Mouse (Mus musculus): ENCODE results near the gene Lgals7. TPM values are rescaled to one million over a fixed set of nuclear protein-coding genes. Genes with fewer than 3 reads are reported as not detected.

Gene Lgals7
- polyA plus RNA-seq (2012; rRNA removed): 6.3 and 9.3 TPM in 2 replicates

GRCm38 (mm10) chr7:28863540-28863939 lies at the start of gene Lgals7:
TSS of gene Lgals7 (plus strand) at chr7:28863853.

GRCm38 (mm10) chr7:28824941-28825685 lies 38.5 kb upstream of the Lgals7 start, which contains the start of gene Ech1:
TSS of gene Ech1 (plus strand) at chr7:28825217.

GRCm38 (mm10) chr7:28833723-28834347 lies 29.8 kb upstream of the Lgals7 start, which contains the start of gene Lgals4:
TSS of gene Lgals4 (plus strand) at chr7:28833854.

GRCm38 (mm10) chr7:28881199-28881598 lies 17.5 kb downstream of the Lgals7 start, which contains the start of gene Capn12:
TSS of gene Capn12 (plus strand) at chr7:28881422.

Other genes with a start within 250 kb of the Lgals7 start
- 0.05 TPM in 1 of 2 replicates, not detected in the other for gene Acp7, start 232.5 kb upstream of the Lgals7 start, polyA plus RNA-seq (2012; rRNA removed)
- 5.5 and 12.1 TPM in 2 replicates for gene Fbxo27, start 171.0 kb upstream of the Lgals7 start, polyA plus RNA-seq (2012; rRNA removed)
- gene Fbxo17, start 147.0 kb upstream of the Lgals7 start, polyA plus RNA-seq (2012; rRNA removed): 5.6 and 10.4 TPM in 2 replicates
- 66.2 and 163 TPM in 2 replicates for gene Mrps12, start 122.0 kb upstream of the Lgals7 start, polyA plus RNA-seq (2012; rRNA removed)
- gene Sars2, start 121.9 kb upstream of the Lgals7 start, polyA plus RNA-seq (2012; rRNA removed): 28.0 and 31.2 TPM in 2 replicates
- gene Ccer2, start 107.7 kb upstream of the Lgals7 start, polyA plus RNA-seq (2012; rRNA removed): 1.3 and 1.7 TPM in 2 replicates
- 70.2 and 74.6 TPM in 2 replicates for gene Sirt2, start 97.1 kb upstream of the Lgals7 start, polyA plus RNA-seq (2012; rRNA removed)
- gene Nfkbib, start 96.3 kb upstream of the Lgals7 start, polyA plus RNA-seq (2012; rRNA removed): 22.2 and 23.3 TPM in 2 replicates
- gene Rinl, start 74.9 kb upstream of the Lgals7 start, polyA plus RNA-seq (2012; rRNA removed): 1.7 and 3.6 TPM in 2 replicates
- gene Hnrnpl, start 55.3 kb upstream of the Lgals7 start, polyA plus RNA-seq (2012; rRNA removed): 662 and 695 TPM in 2 replicates
- 45.3 and 77.0 TPM in 2 replicates for gene Ech1, start 38.6 kb upstream of the Lgals7 start, polyA plus RNA-seq (2012; rRNA removed)
- 5.7 and 5.8 TPM in 2 replicates for gene Lgals4, start 30.0 kb upstream of the Lgals7 start, polyA plus RNA-seq (2012; rRNA removed)
- 0.08 and 0.12 TPM in 2 replicates for gene Capn12, start 17.6 kb downstream of the Lgals7 start, polyA plus RNA-seq (2012; rRNA removed)
- 152 and 193 TPM in 2 replicates for gene Actn4, start 98.5 kb downstream of the Lgals7 start, polyA plus RNA-seq (2012; rRNA removed)
- gene Eif3k, start 118.0 kb downstream of the Lgals7 start, polyA plus RNA-seq (2012; rRNA removed): 480 and 523 TPM in 2 replicates
- 8.5 and 12.6 TPM in 2 replicates for gene Map4k1, start 118.2 kb downstream of the Lgals7 start, polyA plus RNA-seq (2012; rRNA removed)